Mouse (Mus musculus): ENCODE results near the gene Tns3.

Gene Tns3

GRCm38 (mm10) chr11:8530506-8530905 lies 133.8 kb downstream of the Tns3 start:
- ATAC-seq (ENCODE audit: low TSS enrichment): no peak

GRCm38 (mm10) chr11:8530036-8530435 lies 134.3 kb downstream of the Tns3 start:
- ATAC-seq (ENCODE audit: low TSS enrichment): no peak

- ATAC-seq (ENCODE audit: low TSS enrichment): no peak
Measured at GRCm38 (mm10) chr11:8525463-8526145, 138.7 kb downstream of the Tns3 start.

- peak; percentile 90 for ATAC-seq (ENCODE audit: low TSS enrichment)
Measured at GRCm38 (mm10) chr11:8523344-8524126, 140.8 kb downstream of the Tns3 start.

GRCm38 (mm10) chr11:8513359-8514253 lies 150.7 kb downstream of the Tns3 start:
- peak; percentile 52; the same call in 1 of the 2 replicates for ATAC-seq (ENCODE audit: low TSS enrichment)

GRCm38 (mm10) chr11:8510294-8510693 lies 154.0 kb downstream of the Tns3 start:
- ATAC-seq (ENCODE audit: low TSS enrichment): no peak

GRCm38 (mm10) chr11:8509614-8510013 lies 154.7 kb downstream of the Tns3 start:
- no peak for ATAC-seq (ENCODE audit: low TSS enrichment)

- ATAC-seq (ENCODE audit: low TSS enrichment): peak; percentile 89
Measured at GRCm38 (mm10) chr11:8503735-8504134, 160.6 kb downstream of the Tns3 start.

- no peak for ATAC-seq (ENCODE audit: low TSS enrichment)
Measured at GRCm38 (mm10) chr11:8500855-8501254, 163.5 kb downstream of the Tns3 start.

- ATAC-seq (ENCODE audit: low TSS enrichment): no peak
Measured at GRCm38 (mm10) chr11:8497136-8497535, 167.2 kb downstream of the Tns3 start.

GRCm38 (mm10) chr11:8496686-8497085 lies 167.6 kb downstream of the Tns3 start:
- ATAC-seq (ENCODE audit: low TSS enrichment): no peak

- no peak for ATAC-seq (ENCODE audit: low TSS enrichment)
Measured at GRCm38 (mm10) chr11:8495801-8496200, 168.5 kb downstream of the Tns3 start.

- ATAC-seq (ENCODE audit: low TSS enrichment): no peak
Measured at GRCm38 (mm10) chr11:8495036-8495435, 169.3 kb downstream of the Tns3 start.

- ATAC-seq (ENCODE audit: low TSS enrichment): peak; percentile 84
Measured at GRCm38 (mm10) chr11:8493931-8494490, 170.3 kb downstream of the Tns3 start.

- ATAC-seq (ENCODE audit: low TSS enrichment): no peak; the same call in 1 of the 2 replicates
Measured at GRCm38 (mm10) chr11:8492332-8492731, 172.0 kb downstream of the Tns3 start.

- ATAC-seq (ENCODE audit: low TSS enrichment): peak; percentile 96
Measured at GRCm38 (mm10) chr11:8488248-8488647, 176.1 kb downstream of the Tns3 start.

- no peak for ATAC-seq (ENCODE audit: low TSS enrichment)
Measured at GRCm38 (mm10) chr11:8486552-8486951, 177.8 kb downstream of the Tns3 start.

GRCm38 (mm10) chr11:8484538-8484937 lies 179.8 kb downstream of the Tns3 start:
- ATAC-seq (ENCODE audit: low TSS enrichment): no peak

- no peak for ATAC-seq (ENCODE audit: low TSS enrichment)
Measured at GRCm38 (mm10) chr11:8482721-8483120, 181.6 kb downstream of the Tns3 start.

- no peak for ATAC-seq (ENCODE audit: low TSS enrichment)
Measured at GRCm38 (mm10) chr11:8481962-8482361, 182.4 kb downstream of the Tns3 start.

GRCm38 (mm10) chr11:8481529-8481928 lies 182.8 kb downstream of the Tns3 start:
- ATAC-seq (ENCODE audit: low TSS enrichment): peak; percentile 88

GRCm38 (mm10) chr11:8479858-8480257 lies 184.5 kb downstream of the Tns3 start:
- no peak for ATAC-seq (ENCODE audit: low TSS enrichment)
